Mouse (Mus musculus) forebrain, embryonic 15.5 days (tissue): ENCODE results near the gene Fam98a. TPM values are rescaled to one million over a fixed set of nuclear protein-coding genes. Genes with fewer than 3 reads are reported as not detected.

Experiments
- ATAC-seq: fragments of 200-750 bp; cut with Nextera tagmentation; replicated peaks from 2 replicates; pipeline ENCODE4 v1.8.0; 2017; ENCODE audit warnings: mild to moderate bottlenecking, moderate TSS enrichment, moderate library complexity
- H3K27ac ChIP-seq: fragments of 300-500 bp; sonication (generic); replicated peaks from 2 replicates; pipeline ENCODE4 v1.5.1; 2015; ENCODE audit warnings: mild to moderate bottlenecking, inconsistent platforms
- H3K27me3 ChIP-seq: fragments of 300-500 bp; sonication (generic); 2 replicates; pipeline ENCODE4 v1.6.1; 2015; ENCODE audit warnings: inconsistent platforms
- H3K36me3 ChIP-seq: fragments of 300-500 bp; sonication (generic); 2 replicates; pipeline ENCODE4 v1.6.1; 2015; ENCODE audit warnings: mild to moderate bottlenecking, inconsistent platforms
- H3K4me1 ChIP-seq: fragments of 300-500 bp; sonication (generic); 2 replicates; pipeline ENCODE4 v1.6.1; 2015; ENCODE audit warnings: inconsistent platforms
- H3K4me2 ChIP-seq: fragments of 300-500 bp; sonication (generic); replicated peaks from 2 replicates; pipeline ENCODE4 v1.6.1; 2015; ENCODE audit warnings: mild to moderate bottlenecking, inconsistent platforms
- H3K4me3 ChIP-seq: fragments of 300-500 bp; sonication (generic); 2 replicates; pipeline ENCODE4 v1.5.1; 2015; ENCODE audit warnings: mild to moderate bottlenecking, inconsistent platforms
- H3K9ac ChIP-seq: fragments of 300-500 bp; sonication (generic); replicated peaks from 2 replicates; pipeline ENCODE4 v1.6.1; 2015; ENCODE audit warnings: mild to moderate bottlenecking, inconsistent platforms
- H3K9me3 ChIP-seq: fragments of 300-500 bp; sonication (generic); 2 replicates; pipeline ENCODE4 v1.6.1; 2016; ENCODE audit warnings: inconsistent platforms
- WGBS: fragments of 180-500 bp; shearing (Covaris S2); methylation state at CpG from one replicate; pipeline ENCODE4 v1.1.7; 2015; ENCODE audit warnings: mixed read lengths; 5-methylcytosine and 5-hydroxymethylcytosine counted together
- polyA plus RNA-seq: library from polyadenylated mRNA; unstranded; fragments of >200 nt; fragmentation: Nextera tagmentation; extraction: Ambion mirVana; gene quantifications from 2 replicates; pipeline ENCODE4 v1.2.1, GENCODE M21; 2015

The Fam98a gene
- 35.3 and 36.2 TPM in 2 replicates for polyA plus RNA-seq

GRCm38 (mm10) chr17:75551512-75552400 is at the start of gene Fam98a:
Gene Fam98a, minus strand, starts transcription at chr17:75551946.
- ATAC-seq = peak; percentile 99

DNA sequence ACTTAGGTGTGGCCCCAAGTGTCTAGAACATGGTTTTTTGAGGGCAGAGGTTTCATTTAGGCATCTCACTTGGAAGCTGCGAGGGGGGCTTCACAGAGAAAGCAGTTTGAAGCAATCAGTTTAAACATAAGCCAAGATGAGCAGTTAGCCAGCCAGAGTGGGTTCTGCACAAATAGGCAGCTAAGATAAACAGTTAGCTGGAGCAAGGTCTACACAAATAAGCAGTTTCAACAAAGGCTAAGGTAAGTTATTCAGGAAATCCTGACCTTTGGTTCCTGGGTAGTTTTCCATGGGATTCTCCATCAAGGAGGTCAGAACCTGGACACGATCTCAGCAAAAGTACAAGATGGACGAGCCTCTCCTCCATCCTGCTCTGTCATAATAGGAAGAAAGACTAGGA is 46.9 kb upstream of the Fam98a start:
- WGBS = 84% methylated on average over 3 of the region's 3 CpGs
- Histone ChIP-seq H3K27ac (no peak overlapping the region), H3K4me1 (no peaks in the 10 kb centered on the region), H3K9me3 (no peaks in the 10 kb centered on the region), H3K36me3 (no peaks in the 10 kb centered on the region), H3K27me3 (no peaks in the 10 kb centered on the region), H3K4me2 (no peak overlapping the region), H3K4me3 (no peak overlapping the region), H3K9ac (no peak overlapping the region)
- no peak for ATAC-seq

More at GRCm38 (mm10) chr17:75551512-75552400, at the start of gene Fam98a:
- Histone ChIP-seq H3K27ac (peak within 1 kb of the TSS; percentile 60), H3K36me3 (peaks cover 3% of the 10 kb centered on the region; the same call in 1 of the 2 replicates), H3K4me3 (peak within 1 kb of the TSS; percentile 81), H3K9ac (peak within 1 kb of the TSS; percentile 74), H3K9me3 (no peaks in the 10 kb centered on the region), H3K27me3 (no peaks in the 10 kb centered on the region), H3K4me1 (peaks cover 18% of the 10 kb centered on the region), H3K4me2 (peak within 1 kb of the TSS; percentile 69)
- under 1% methylated on average over 56 of the region's 56 CpGs for WGBS

DNA sequence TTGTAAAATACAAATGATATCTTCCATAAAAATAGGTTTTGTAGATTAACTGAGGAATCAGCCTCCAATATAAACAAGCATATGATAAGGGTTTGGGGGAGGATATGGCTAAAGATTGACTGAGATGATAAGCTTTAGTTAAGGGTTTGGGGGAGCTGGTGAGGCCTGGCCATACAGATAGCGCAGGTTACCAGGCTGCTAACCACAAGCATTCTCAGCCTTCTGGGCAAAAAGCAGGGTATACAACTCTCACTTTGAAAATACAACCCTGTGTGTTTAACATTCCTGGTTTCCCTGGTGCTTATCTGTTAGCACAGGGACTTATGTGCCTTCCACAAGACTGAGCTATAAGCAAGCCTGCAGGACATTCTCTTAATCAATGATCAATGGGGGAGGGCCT is 31.0 kb upstream of the Fam98a start:
- no peak overlapping the region for H3K27ac ChIP-seq

GRCm38 (mm10) chr17:75575608-75576007 is 23.9 kb upstream of the Fam98a start:
- H3K4me1 ChIP-seq = no peaks in the 10 kb centered on the region
- no peak overlapping the region for H3K27ac ChIP-seq
- 89% methylated on average over 7 of the region's 7 CpGs for WGBS
- no peak overlapping the region for H3K9ac ChIP-seq
- no peak overlapping the region for H3K4me3 ChIP-seq
- H3K36me3 ChIP-seq = no peaks in the 10 kb centered on the region
- no peaks in the 10 kb centered on the region for H3K27me3 ChIP-seq
- no peak for ATAC-seq
- H3K4me2 ChIP-seq = no peak overlapping the region
- H3K9me3 ChIP-seq = 0 out of 2 replicates have a peak, but pooled peaks cover 2% of the 10 kb centered on the region

More for the DNA sequence above, 31.0 kb upstream of the Fam98a start:
- no peak for ATAC-seq
- Histone ChIP-seq H3K36me3 (no peaks in the 10 kb centered on the region), H3K9me3 (no peaks in the 10 kb centered on the region), H3K27me3 (no peaks in the 10 kb centered on the region), H3K4me1 (no peaks in the 10 kb centered on the region), H3K4me2 (no peak overlapping the region), H3K4me3 (no peak overlapping the region), H3K9ac (no peak overlapping the region)
- 93% methylated on average over 1 of the region's 1 CpGs for WGBS

GRCm38 (mm10) chr17:75558041-75558440 is 6.3 kb upstream of the Fam98a start:
- Histone ChIP-seq H3K4me3 (no peak overlapping the region), H3K4me1 (no peaks in the 10 kb centered on the region), H3K9ac (no peak overlapping the region), H3K9me3 (no peaks in the 10 kb centered on the region), H3K27me3 (no peaks in the 10 kb centered on the region), H3K4me2 (no peak overlapping the region), H3K36me3 (no peaks in the 10 kb centered on the region), H3K27ac (no peak overlapping the region)
- 89% methylated on average over 2 of the region's 2 CpGs for WGBS
- ATAC-seq = no peak

- Histone ChIP-seq H3K27ac (no peak overlapping the region), H3K4me3 (no peak overlapping the region), H3K36me3 (no peaks in the 10 kb centered on the region), H3K9ac (no peak overlapping the region), H3K4me2 (no peak overlapping the region), H3K9me3 (no peaks in the 10 kb centered on the region), H3K27me3 (no peaks in the 10 kb centered on the region), H3K4me1 (no peaks in the 10 kb centered on the region)
- ATAC-seq = no peak
- 27% methylated on average over 3 of the region's 3 CpGs for WGBS
Measured at GRCm38 (mm10) chr17:75557031-75557430, 5.3 kb upstream of the Fam98a start.

GRCm38 (mm10) chr17:75550771-75551413 is 854 bp downstream of the Fam98a start:
- Histone ChIP-seq H3K4me3 (peak overlapping the region; percentile 81), H3K9me3 (no peaks in the 10 kb centered on the region), H3K4me2 (peak overlapping the region; percentile 69), H3K27me3 (no peaks in the 10 kb centered on the region), H3K27ac (no peak overlapping the region), H3K36me3 (peaks cover 7% of the 10 kb centered on the region), H3K9ac (peak overlapping the region; percentile 74), H3K4me1 (peaks cover 18% of the 10 kb centered on the region)
- peak; percentile 6 for ATAC-seq
- WGBS = 41% methylated on average over 11 of the region's 11 CpGs

DNA sequence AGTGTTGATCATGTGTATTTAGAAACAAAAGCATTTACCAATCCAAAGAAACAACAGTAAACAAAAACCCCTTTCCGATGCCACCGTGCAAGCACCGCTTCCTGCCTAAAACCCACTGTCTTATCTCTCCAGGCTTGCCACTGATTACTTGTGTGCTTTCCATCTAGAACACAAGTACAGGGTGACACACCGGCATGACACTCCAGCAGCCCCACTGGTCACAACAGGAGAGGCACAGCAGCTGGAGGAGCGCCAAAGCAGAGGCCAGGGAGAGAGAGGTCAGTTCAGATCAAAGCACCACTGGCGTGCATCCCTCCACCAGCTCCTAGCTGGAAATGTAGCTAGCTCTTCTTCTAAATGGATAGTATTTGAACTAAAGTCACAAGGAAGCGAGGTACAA is 7.5 kb downstream of the Fam98a start:
- Histone ChIP-seq H3K36me3 (peaks cover 39% of the 10 kb centered on the region), H3K27me3 (no peaks in the 10 kb centered on the region), H3K4me2 (no peak overlapping the region), H3K4me3 (no peak overlapping the region), H3K9me3 (no peaks in the 10 kb centered on the region), H3K9ac (no peak overlapping the region), H3K4me1 (peaks cover 2% of the 10 kb centered on the region; the same call in 1 of the 2 replicates), H3K27ac (no peak overlapping the region)
- 88% methylated on average over 7 of the region's 7 CpGs for WGBS
- no peak for ATAC-seq

DNA sequence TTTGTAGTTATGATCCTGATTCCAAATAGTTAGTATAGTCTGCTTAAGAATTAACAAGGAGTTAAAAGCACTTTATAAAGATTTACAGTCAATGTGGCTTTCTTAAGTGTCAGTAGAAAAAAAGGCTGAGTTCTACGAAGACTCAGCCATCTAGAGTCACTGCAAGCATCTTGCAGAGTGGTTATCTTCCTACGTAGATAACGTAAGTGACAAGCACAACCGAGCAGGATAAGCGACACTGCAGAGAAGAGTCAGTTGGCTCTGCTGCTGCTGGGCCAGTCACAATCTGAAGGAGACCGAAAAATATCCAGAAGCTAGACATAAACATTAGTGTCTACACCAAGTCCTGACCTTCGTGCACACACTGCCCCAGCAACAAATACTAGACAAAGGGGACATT is 8.3 kb downstream of the Fam98a start:
- Histone ChIP-seq H3K4me1 (no peaks in the 10 kb centered on the region), H3K4me3 (no peak overlapping the region), H3K27ac (no peak overlapping the region), H3K9ac (no peak overlapping the region), H3K9me3 (no peaks in the 10 kb centered on the region), H3K27me3 (no peaks in the 10 kb centered on the region), H3K4me2 (no peak overlapping the region), H3K36me3 (peaks cover 47% of the 10 kb centered on the region)
- no peak for ATAC-seq
- 94% methylated on average over 7 of the region's 7 CpGs for whole genome bisulfite sequencing

- H3K4me1 ChIP-seq = no peaks in the 10 kb centered on the region
- peaks cover 42% of the 10 kb centered on the region for H3K36me3 ChIP-seq
Measured at GRCm38 (mm10) chr17:75539841-75540240, 11.9 kb downstream of the Fam98a start.

DNA sequence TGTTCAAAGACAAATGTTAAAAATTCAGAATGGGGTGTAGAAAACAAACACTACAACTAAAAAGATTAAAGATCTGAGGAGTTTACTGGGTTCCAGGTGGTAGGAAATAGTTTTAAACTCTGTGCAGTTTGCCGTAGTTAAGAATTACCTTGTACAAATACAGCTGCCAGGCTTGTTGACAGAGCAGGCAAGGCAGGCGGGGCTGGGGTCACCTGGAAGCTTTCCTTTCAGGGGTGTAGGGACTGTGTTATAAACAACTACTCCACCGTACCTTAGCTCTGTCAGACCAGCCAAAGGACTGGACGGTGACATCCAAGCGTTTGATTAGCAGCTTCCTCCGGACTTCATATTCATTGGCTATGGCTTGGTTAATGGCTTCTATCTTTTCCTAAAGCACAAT is 12.6 kb downstream of the Fam98a start:
- H3K4me2 ChIP-seq = no peak overlapping the region
- H3K36me3 ChIP-seq = peaks cover 35% of the 10 kb centered on the region
- H3K27ac ChIP-seq = no peak overlapping the region
- H3K9ac ChIP-seq = no peak overlapping the region
- no peak overlapping the region for H3K4me3 ChIP-seq
- H3K4me1 ChIP-seq = no peaks in the 10 kb centered on the region
- H3K27me3 ChIP-seq = no peaks in the 10 kb centered on the region
- no peak for ATAC-seq
- WGBS = 97% methylated on average over 6 of the region's 6 CpGs
- H3K9me3 ChIP-seq = no peaks in the 10 kb centered on the region

More at GRCm38 (mm10) chr17:75539841-75540240, 11.9 kb downstream of the Fam98a start:
- Histone ChIP-seq H3K4me2 (no peak overlapping the region), H3K9me3 (no peaks in the 10 kb centered on the region), H3K27me3 (no peaks in the 10 kb centered on the region), H3K4me3 (no peak overlapping the region), H3K9ac (no peak overlapping the region), H3K27ac (no peak overlapping the region)
- 87% methylated on average over 5 of the region's 5 CpGs for WGBS
- no peak for ATAC-seq

DNA sequence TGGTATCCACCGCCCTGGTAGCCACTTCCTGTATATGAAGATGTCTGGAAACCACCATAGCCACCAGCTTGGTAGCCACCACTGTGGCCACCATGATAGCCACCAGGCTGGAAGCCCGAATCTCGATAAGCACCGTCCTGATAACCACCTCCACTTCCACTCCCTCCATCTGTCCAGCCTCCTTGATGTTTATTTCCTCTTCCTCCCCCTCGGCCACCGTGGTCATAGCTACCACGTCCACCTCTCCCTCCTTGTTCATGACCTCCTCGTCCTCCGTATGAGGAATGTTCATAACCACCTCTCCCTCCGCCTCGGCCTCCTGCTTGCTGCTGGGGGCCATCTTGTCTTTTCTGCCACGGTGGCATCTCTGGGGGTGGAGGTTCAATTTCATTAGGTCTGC is 13.3 kb downstream of the Fam98a start:
- Histone ChIP-seq H3K27me3 (no peaks in the 10 kb centered on the region), H3K9ac (no peak overlapping the region), H3K36me3 (peaks cover 29% of the 10 kb centered on the region), H3K9me3 (no peaks in the 10 kb centered on the region), H3K4me1 (no peaks in the 10 kb centered on the region), H3K4me3 (no peak overlapping the region), H3K27ac (no peak overlapping the region), H3K4me2 (no peak overlapping the region)
- no peak for ATAC-seq
- 96% methylated on average over 12 of the region's 12 CpGs for WGBS
